Mouse (Mus musculus) small intestine, adult 2 months (tissue): ENCODE data around the gene Ccdc167.

ENCODE experiments used
- CTCF ChIP-seq: fragments of 200-500 bp; IDR thresholded peaks from 2 replicates; pipeline ENCODE4 v1.5.1; 2012; ENCODE audit warnings: low read depth, mild to moderate bottlenecking, control low read depth, inconsistent platforms, low read length, moderate library complexity, mixed read lengths; ENCODE audit not compliant: insufficient replicate concordance, insufficient read length; ENCODE audit errors: extremely low read depth
- POLR2A ChIP-seq: fragments of 200-500 bp; IDR thresholded peaks from 2 replicates; pipeline ENCODE4 v1.6.1; 2012; ENCODE audit warnings: low read depth, mild to moderate bottlenecking, control low read depth, inconsistent platforms, low read length, moderate library complexity

- TF ChIP-seq POLR2A (no peak), CTCF (no peak)
These were observed 78.9 kb downstream of the Ccdc167 start for GRCm38 (mm10) chr17:29637895-29638294.
